Mouse (Mus musculus) kidney, embryonic 14.5 days (tissue): ENCODE results near the gene Erich6. TPM values are rescaled to one million over a fixed set of nuclear protein-coding genes. Genes with fewer than 3 reads are reported as not detected.

ENCODE experiments used
- ATAC-seq: fragments of 200-750 bp; cut with Nextera tagmentation; 2 replicates; pipeline ENCODE4 v1.8.0; 2017; ENCODE audit warnings: moderate number of reproducible peaks, mild to moderate bottlenecking, moderate TSS enrichment, moderate library complexity; ENCODE audit not compliant: low FRiP score, low TSS enrichment
- H3K27ac ChIP-seq: fragments of 300-500 bp; sonication (generic); 2 replicates; pipeline ENCODE4 v1.5.1; 2014; ENCODE audit warnings: low read depth, mild to moderate bottlenecking, low read length, moderate library complexity, mixed read lengths
- H3K27me3 ChIP-seq: fragments of 300-500 bp; sonication (generic); 2 replicates; pipeline ENCODE4 v1.6.1; 2014; ENCODE audit warnings: mild to moderate bottlenecking, low read length; ENCODE audit not compliant: control insufficient read depth, insufficient read depth
- H3K36me3 ChIP-seq: fragments of 300-500 bp; sonication (generic); 2 replicates; pipeline ENCODE4 v1.6.1; 2014; ENCODE audit warnings: low read length, mixed read lengths; ENCODE audit not compliant: control insufficient read depth, insufficient read depth
- H3K4me1 ChIP-seq: fragments of 300-500 bp; sonication (generic); 2 replicates; pipeline ENCODE4 v1.6.1; 2014; ENCODE audit warnings: low read length, mixed read lengths; ENCODE audit not compliant: control insufficient read depth, insufficient read depth
- H3K4me2 ChIP-seq: fragments of 300-500 bp; sonication (generic); replicated peaks from 2 replicates; pipeline ENCODE4 v1.6.1; 2014; ENCODE audit warnings: low read depth, mild to moderate bottlenecking, low read length
- H3K4me3 ChIP-seq: fragments of 300-500 bp; sonication (generic); 2 replicates; pipeline ENCODE4 v1.5.1; 2014; ENCODE audit warnings: mild to moderate bottlenecking, low read length
- H3K9ac ChIP-seq: fragments of 300-500 bp; sonication (generic); 2 replicates; pipeline ENCODE4 v1.6.1; 2014; ENCODE audit warnings: low read depth, mild to moderate bottlenecking, low read length, moderate library complexity
- H3K9me3 ChIP-seq: fragments of 300-500 bp; sonication (generic); 2 replicates; pipeline ENCODE4 v1.6.1; 2016; ENCODE audit warnings: low read length; ENCODE audit not compliant: control insufficient read depth
- WGBS: fragments of 180-500 bp; shearing (Covaris S2); extraction: QIAGEN DNeasy Blood & Tissue Kit; methylation state at CpG from one replicate; pipeline ENCODE4 v1.1.7; 2014; 5-methylcytosine and 5-hydroxymethylcytosine counted together
- polyA plus RNA-seq: library from polyadenylated mRNA; unstranded; fragments of >200 nt; fragmentation: Nextera tagmentation; extraction: Ambion mirVana; gene quantifications from 2 replicates; pipeline ENCODE4 v1.2.1, GENCODE M21; 2014

The Erich6 gene
- polyA plus RNA-seq, 1 experiment from 2014 or later: not detected

GRCm38 (mm10) chr3:58678905-58679304, 41.9 kb upstream of the Erich6 start:
- H3K4me2 ChIP-seq: no peak overlapping the region
- WGBS: 36% methylated on average over 2 of the region's 2 CpGs
- no peak overlapping the region for H3K9ac ChIP-seq
- H3K27me3 ChIP-seq: no peaks in the 10 kb centered on the region
- H3K9me3 ChIP-seq: no peaks in the 10 kb centered on the region
- H3K36me3 ChIP-seq: no peaks in the 10 kb centered on the region
- peaks cover 7% of the 10 kb centered on the region for H3K4me1 ChIP-seq
- no peak overlapping the region for H3K27ac ChIP-seq
- no peak for ATAC-seq
- no peak overlapping the region for H3K4me3 ChIP-seq

GRCm38 (mm10) chr3:58678384-58678783, 41.4 kb upstream of the Erich6 start:
- 42% methylated on average over 8 of the region's 8 CpGs for WGBS
- no peaks in the 10 kb centered on the region for H3K9me3 ChIP-seq
- no peaks in the 10 kb centered on the region for H3K27me3 ChIP-seq
- H3K27ac ChIP-seq: no peak overlapping the region
- no peaks in the 10 kb centered on the region for H3K36me3 ChIP-seq
- ATAC-seq: no peak
- no peak overlapping the region for H3K9ac ChIP-seq
- H3K4me1 ChIP-seq: peaks cover 7% of the 10 kb centered on the region
- H3K4me2 ChIP-seq: no peak overlapping the region
- H3K4me3 ChIP-seq: no peak overlapping the region

- H3K4me1 ChIP-seq: peaks cover 7% of the 10 kb centered on the region
- H3K9me3 ChIP-seq: no peaks in the 10 kb centered on the region
- H3K27me3 ChIP-seq: no peaks in the 10 kb centered on the region
- H3K4me2 ChIP-seq: no peak overlapping the region
- WGBS: 39% methylated on average over 3 of the region's 3 CpGs
- no peaks in the 10 kb centered on the region for H3K36me3 ChIP-seq
- H3K27ac ChIP-seq: no peak overlapping the region
- H3K9ac ChIP-seq: no peak overlapping the region
- no peak for ATAC-seq
- no peak overlapping the region for H3K4me3 ChIP-seq
Measured at GRCm38 (mm10) chr3:58677615-58678014, 40.6 kb upstream of the Erich6 start.

GRCm38 (mm10) chr3:58673295-58673694, 36.3 kb upstream of the Erich6 start:
- Histone ChIP-seq H3K9ac (no peak overlapping the region), H3K36me3 (no peaks in the 10 kb centered on the region), H3K4me3 (no peak overlapping the region), H3K4me2 (no peak overlapping the region), H3K27me3 (no peaks in the 10 kb centered on the region), H3K4me1 (peaks cover 7% of the 10 kb centered on the region), H3K9me3 (no peaks in the 10 kb centered on the region), H3K27ac (no peak overlapping the region)
- 88% methylated on average over 5 of the region's 5 CpGs for WGBS
- ATAC-seq: no peak

- Histone ChIP-seq H3K9ac (no peak overlapping the region), H3K4me3 (no peak overlapping the region), H3K4me2 (no peak overlapping the region), H3K4me1 (peaks cover 5% of the 10 kb centered on the region), H3K9me3 (no peaks in the 10 kb centered on the region), H3K27ac (no peak overlapping the region), H3K36me3 (no peaks in the 10 kb centered on the region), H3K27me3 (no peaks in the 10 kb centered on the region)
- WGBS: 41% methylated on average over 4 of the region's 4 CpGs
- peak; percentile 87 for ATAC-seq
Measured at GRCm38 (mm10) chr3:58672481-58673183, 35.6 kb upstream of the Erich6 start.

GRCm38 (mm10) chr3:58671616-58672250, 34.7 kb upstream of the Erich6 start:
- Histone ChIP-seq H3K4me3 (no peak overlapping the region), H3K27me3 (no peaks in the 10 kb centered on the region), H3K4me1 (peaks cover 4% of the 10 kb centered on the region; the same call in 1 of the 2 replicates), H3K27ac (no peak overlapping the region), H3K4me2 (no peak overlapping the region), H3K9me3 (no peaks in the 10 kb centered on the region), H3K36me3 (no peaks in the 10 kb centered on the region), H3K9ac (no peak overlapping the region)
- peak; percentile 12; the same call in 1 of the 2 replicates for ATAC-seq
- WGBS: 42% methylated on average over 6 of the region's 6 CpGs

GRCm38 (mm10) chr3:58663970-58664369, 27.0 kb upstream of the Erich6 start:
- H3K27ac ChIP-seq: no peak overlapping the region
- no peak overlapping the region for H3K4me2 ChIP-seq
- no peaks in the 10 kb centered on the region for H3K4me1 ChIP-seq
- peaks cover 8% of the 10 kb centered on the region; the same call in 1 of the 2 replicates for H3K9me3 ChIP-seq
- no peak overlapping the region for H3K9ac ChIP-seq
- 91% methylated on average over 7 of the region's 7 CpGs for WGBS
- H3K36me3 ChIP-seq: no peaks in the 10 kb centered on the region
- no peak overlapping the region for H3K4me3 ChIP-seq
- no peak for ATAC-seq
- H3K27me3 ChIP-seq: no peaks in the 10 kb centered on the region

- no peaks in the 10 kb centered on the region for H3K4me1 ChIP-seq
- H3K9me3 ChIP-seq: peaks cover under 1% of the 10 kb centered on the region; the same call in 1 of the 2 replicates
- 82% methylated on average over 4 of the region's 4 CpGs for WGBS
- H3K9ac ChIP-seq: no peak overlapping the region
- no peak overlapping the region for H3K4me3 ChIP-seq
- no peak for ATAC-seq
- H3K27ac ChIP-seq: no peak overlapping the region
- H3K36me3 ChIP-seq: no peaks in the 10 kb centered on the region
- H3K4me2 ChIP-seq: no peak overlapping the region
- H3K27me3 ChIP-seq: no peaks in the 10 kb centered on the region
Measured at GRCm38 (mm10) chr3:58660636-58661035, 23.6 kb upstream of the Erich6 start.

- Histone ChIP-seq H3K36me3 (no peaks in the 10 kb centered on the region), H3K9me3 (no peaks in the 10 kb centered on the region), H3K4me3 (no peak overlapping the region), H3K27ac (no peak overlapping the region), H3K27me3 (no peaks in the 10 kb centered on the region), H3K4me2 (no peak overlapping the region), H3K4me1 (no peaks in the 10 kb centered on the region), H3K9ac (no peak overlapping the region)
- ATAC-seq: no peak
- WGBS: 34% methylated on average over 2 of the region's 2 CpGs
Measured at GRCm38 (mm10) chr3:58657356-58657755, 20.3 kb upstream of the Erich6 start.
